Mouse (Mus musculus) midbrain, embryonic 11.5 days (tissue): ENCODE results near the gene Mgst1. TPM values are rescaled to one million over a fixed set of nuclear protein-coding genes. Genes with fewer than 3 reads are reported as not detected.

Experiments used
- polyA plus RNA-seq: library from polyadenylated mRNA; unstranded; fragments of >200 nt; fragmentation: Nextera tagmentation; extraction: Ambion mirVana; gene quantifications from 2 replicates; pipeline ENCODE4 v1.2.1, GENCODE M21; 2014

Gene Mgst1
- polyA plus RNA-seq, 1 experiment from 2014 or later = 53.2 TPM

Other genes with a start within 250 kb of the Mgst1 start
- not detected in 2 replicates for gene Slc15a5, start 60.4 kb upstream of the Mgst1 start, polyA plus RNA-seq